Mouse (Mus musculus) left cerebral cortex, adult 2 months (tissue): ENCODE measurements around the gene Smg6. TPM values are rescaled to one million over a fixed set of nuclear protein-coding genes. Genes with fewer than 3 reads are reported as not detected.
A peak's percentile ranks its signal among the peaks of the same experiment; 100 is the strongest.

Experiments used
- DNase-seq, 2 experiments: peaks; one replicate each; pipeline ENCODE4 v3.0.0; 2021 to 2022; ENCODE audit warnings: low spot score in 2 of 2, mixed read lengths in 1 of 2; ENCODE audit errors: extremely low spot score in 1 of 2
- H3K27ac ChIP-seq: fragments of 200-600 bp; 2 replicates; pipeline ENCODE4 v1.8.1; 2022
- H3K4me3 ChIP-seq: fragments of 200-600 bp; 2 replicates; pipeline ENCODE4 v1.8.1; 2022
- CTCF ChIP-seq: fragments of 200-600 bp; IDR thresholded peaks from 2 replicates; pipeline ENCODE4 v1.8.1; 2022; ENCODE audit warnings: antibody characterized with exemption, mild to moderate bottlenecking, moderate library complexity
- intact Hi-C: fragments of 180-260 bp; cut with DNase I; formaldehyde crosslinking; loops from one replicate; pipeline ENCODE4 v1.15.1; 2025
- total RNA-seq, 2 experiments: library from RNA; stranded (reverse); gene quantifications; 2 replicates each; pipeline ENCODE4 v1.2.3; 2021

Gene Smg6
- total RNA-seq, 2 experiments from 2014 or later = 30.9 to 32.6 TPM

- intact Hi-C loops = loop anchor here (1.0 to 5.0 kb wide), 4 partner anchors 113 to 334 kb away; partner anchors contain the start of genes Rilp, Scarf1 and Wdr81
- TF ChIP-seq CTCF = peak; percentile 98
Measured at GRCm38 (mm10) chr11:75178672-75179208, 253.1 kb downstream of the Smg6 start, which contains the start of gene Ovca2. Gene Ovca2 (minus strand): TSS chr11:75178835.

GRCm38 (mm10) chr11:75183917-75184570 lies 258.4 kb downstream of the Smg6 start:
- Histone ChIP-seq H3K4me3 (no peak overlapping the region), H3K27ac (peak overlapping the region; percentile 84)
- intact Hi-C loops = loop anchor here (1.0 to 10.0 kb wide), 3 partner anchors 17 to 391 kb away; no protein-coding TSS in a partner anchor
- DNase-seq = peak; percentile 58 to 77
- no peak for TF ChIP-seq CTCF

More at GRCm38 (mm10) chr11:75178672-75179208, 253.1 kb downstream of the Smg6 start, which contains the start of gene Ovca2:
- DNase-seq = peak; percentile 87 to 88
- Histone ChIP-seq H3K4me3 (peak within 1 kb of the TSS; percentile 74), H3K27ac (peak within 1 kb of the TSS; percentile 84)

GRCm38 (mm10) chr11:75184573-75184972 lies 258.9 kb downstream of the Smg6 start:
- peak overlapping the region; percentile 84 for H3K27ac ChIP-seq
- intact Hi-C loops = loop anchor here (1.0 to 10.0 kb wide), 3 partner anchors 16 to 390 kb away; no protein-coding TSS in a partner anchor
- H3K4me3 ChIP-seq = no peak overlapping the region
- DNase-seq = peak in 1 of 2 experiments; percentile 55
- TF ChIP-seq CTCF = no peak

- intact Hi-C loops = loop anchor here (1.0 to 10.0 kb wide), 3 partner anchors 16 to 390 kb away; no protein-coding TSS in a partner anchor
- peak; percentile 46 to 48 for DNase-seq
- no peak for TF ChIP-seq CTCF
- H3K4me3 ChIP-seq = no peak overlapping the region
- peak overlapping the region; percentile 84 for H3K27ac ChIP-seq
Measured at GRCm38 (mm10) chr11:75184986-75185385, 259.4 kb downstream of the Smg6 start.

- TF ChIP-seq CTCF = no peak
- intact Hi-C loops = loop anchor here (5.0 to 10.0 kb wide), 3 partner anchors 207 to 385 kb away; partner anchors contain the start of gene Tlcd2
- peak overlapping the region; percentile 69 for H3K27ac ChIP-seq
Measured at GRCm38 (mm10) chr11:75189713-75190370, 264.2 kb downstream of the Smg6 start.

GRCm38 (mm10) chr11:75190371-75190724 lies 264.7 kb downstream of the Smg6 start:
- peak; percentile 32 for TF ChIP-seq CTCF
- H3K27ac ChIP-seq = peak overlapping the region; percentile 69
- DNase-seq = peak; percentile 79 to 84
- intact Hi-C loops = loop anchor here (5.0 kb wide), 2 partner anchors 207 to 272 kb away; partner anchors contain the start of gene Tlcd2
- H3K4me3 ChIP-seq = peak overlapping the region; percentile 69

More at GRCm38 (mm10) chr11:75189713-75190370, 264.2 kb downstream of the Smg6 start:
- peak overlapping the region; percentile 69 for H3K4me3 ChIP-seq
- no peak for DNase-seq

- no peak for DNase-seq
- peak within 1 kb of the TSS; percentile 69 for H3K4me3 ChIP-seq
- peak within 1 kb of the TSS; percentile 69 for H3K27ac ChIP-seq
- intact Hi-C loops = loop anchor here (5.0 kb wide), 2 partner anchors 206 to 271 kb away; partner anchors contain the start of gene Tlcd2
- no peak for TF ChIP-seq CTCF
Measured at GRCm38 (mm10) chr11:75190905-75191441, 265.4 kb downstream of the Smg6 start, which contains the start of gene Dph1. Gene Dph1 (minus strand): TSS chr11:75191241.

GRCm38 (mm10) chr11:75191841-75192240 lies 266.2 kb downstream of the Smg6 start:
- 0 out of 2 replicates have a peak overlapping the region, but pooled peaks have one; percentile 24 for H3K27ac ChIP-seq
- no peak for TF ChIP-seq CTCF
- no peak for DNase-seq
- no peak overlapping the region for H3K4me3 ChIP-seq
- intact Hi-C loops = loop anchor here (2.0 to 5.0 kb wide), 3 partner anchors 39 to 270 kb away; partner anchors contain the start of gene Tlcd2

GRCm38 (mm10) chr11:75192336-75193214 lies 267.0 kb downstream of the Smg6 start:
- TF ChIP-seq CTCF = peak; percentile 80

More at GRCm38 (mm10) chr11:75192336-75193214, 267.0 kb downstream of the Smg6 start:
- peak; percentile 70 to 76 for DNase-seq
- intact Hi-C loops = loop anchor here (1.0 to 5.0 kb wide), 4 partner anchors 38 to 270 kb away; partner anchors contain the start of gene Tlcd2
- Histone ChIP-seq H3K4me3 (peak overlapping the region; percentile 87), H3K27ac (no peak overlapping the region; the same call in 1 of the 2 replicates)
